Mouse (Mus musculus) kidney, adult 2 months (tissue): Measurements from ENCODE around the gene Samsn1. TPM values are rescaled to one million over a fixed set of nuclear protein-coding genes. Genes with fewer than 3 reads are reported as not detected.

ENCODE experiments used
- DNase-seq: peaks from one replicate; pipeline ENCODE4 v3.0.0; 2021
- H3K27ac ChIP-seq: fragments of 200-500 bp; 2 replicates; pipeline ENCODE4 v1.5.1; 2012; ENCODE audit warnings: low read depth, low read length, control low read depth, inconsistent platforms; ENCODE audit not compliant: insufficient read depth
- H3K27me3 ChIP-seq: fragments of 200-500 bp; replicated peaks from 2 replicates; pipeline ENCODE4 v1.6.1; 2012; ENCODE audit warnings: mild to moderate bottlenecking, moderate library complexity, low read length, inconsistent platforms; ENCODE audit not compliant: control insufficient read depth, insufficient read depth
- H3K36me3 ChIP-seq: fragments of 200-500 bp; 2 replicates; pipeline ENCODE4 v1.6.1; 2012; ENCODE audit warnings: mild to moderate bottlenecking, moderate library complexity, low read length, inconsistent platforms; ENCODE audit not compliant: control insufficient read depth, insufficient read depth
- H3K4me1 ChIP-seq: fragments of 200-500 bp; 2 replicates; pipeline ENCODE4 v1.6.1; 2011; ENCODE audit warnings: low read length; ENCODE audit not compliant: control insufficient read depth, insufficient read depth
- H3K4me3 ChIP-seq: fragments of 200-500 bp; 2 replicates; pipeline ENCODE4 v1.5.1; 2011; ENCODE audit warnings: mild to moderate bottlenecking, low read depth, low read length, control low read depth; ENCODE audit not compliant: insufficient read depth
- CTCF ChIP-seq: fragments of 200-500 bp; conservative IDR thresholded peaks from 2 replicates; pipeline ENCODE4 v1.5.1; 2011; ENCODE audit warnings: low read depth, mild to moderate bottlenecking, control low read depth, low read length, moderate library complexity, mixed read lengths; ENCODE audit not compliant: insufficient read depth, insufficient read length
- POLR2A ChIP-seq: fragments of 200-500 bp; IDR thresholded peaks from one replicate; pipeline ENCODE4 v1.6.1; 2011; ENCODE audit warnings: low read depth, low read length, control low read depth
- WGBS: fragments of 180-500 bp; shearing (Covaris S2); methylation state at CpG from one replicate; pipeline ENCODE4 v1.1.7; 2018; 5-methylcytosine and 5-hydroxymethylcytosine counted together
- polyA plus RNA-seq: library from polyadenylated mRNA; depleted of rRNA; stranded (reverse); fragments of >200 nt; gene quantifications from 2 replicates; pipeline ENCODE4 v1.2.3, GENCODE M21; 2012

The Samsn1 gene
- polyA plus RNA-seq, 1 experiment, result 1.1 TPM

- no peak for TF ChIP-seq POLR2A
- no peak for TF ChIP-seq CTCF
- H3K4me3 ChIP-seq, result no peak overlapping the region
- DNase-seq, result peak; percentile 23
- WGBS, result 20% methylated on average over 3 of the region's 3 CpGs
- H3K27me3 ChIP-seq, result no peaks in the 10 kb centered on the region; the same call in 1 of the 2 replicates
- no peaks in the 10 kb centered on the region for H3K4me1 ChIP-seq
- H3K36me3 ChIP-seq, result no peaks in the 10 kb centered on the region
- no peak overlapping the region for H3K27ac ChIP-seq
Measured at GRCm38 (mm10) chr16:75877170-75877569, 144.9 kb downstream of the Samsn1 start.

DNA sequence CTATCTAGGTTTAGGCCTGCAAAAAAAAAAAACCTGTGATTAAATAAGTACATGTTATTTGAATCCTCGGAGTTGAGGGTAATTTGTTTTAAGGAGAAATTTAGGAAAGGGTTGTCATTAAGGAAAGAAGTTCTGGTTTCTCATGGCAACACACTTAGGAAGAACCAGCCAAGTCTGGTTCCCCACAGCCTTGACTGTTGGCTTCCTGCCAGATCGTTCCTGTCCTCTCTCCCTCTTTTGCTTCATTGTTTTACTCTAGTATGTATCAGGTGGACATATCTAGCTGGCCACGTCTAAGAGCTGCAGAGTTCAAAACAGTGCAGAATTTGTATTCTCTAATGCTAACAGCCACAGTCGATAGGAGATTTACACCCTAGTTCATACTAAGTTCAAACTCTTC lies 146.2 kb downstream of the Samsn1 start:
- WGBS, result 60% methylated on average over 4 of the region's 4 CpGs
- no peaks in the 10 kb centered on the region; the same call in 1 of the 2 replicates for H3K27me3 ChIP-seq
- no peak for TF ChIP-seq CTCF
- no peak for TF ChIP-seq POLR2A
- H3K4me3 ChIP-seq, result no peak overlapping the region
- DNase-seq, result no peak
- no peak overlapping the region for H3K27ac ChIP-seq
- no peaks in the 10 kb centered on the region for H3K4me1 ChIP-seq
- H3K36me3 ChIP-seq, result no peaks in the 10 kb centered on the region

GRCm38 (mm10) chr16:75874508-75874907 lies 147.6 kb downstream of the Samsn1 start:
- TF ChIP-seq CTCF, result no peak
- TF ChIP-seq POLR2A, result no peak
- Histone ChIP-seq H3K36me3 (no peaks in the 10 kb centered on the region), H3K4me1 (no peaks in the 10 kb centered on the region), H3K27me3 (no peaks in the 10 kb centered on the region; the same call in 1 of the 2 replicates), H3K27ac (no peak overlapping the region), H3K4me3 (no peak overlapping the region)
- WGBS, result 90% methylated on average over 2 of the region's 2 CpGs
- DNase-seq, result no peak

GRCm38 (mm10) chr16:75872241-75872640 lies 149.8 kb downstream of the Samsn1 start:
- WGBS, result 82% methylated on average over 8 of the region's 8 CpGs
- H3K27me3 ChIP-seq, result no peaks in the 10 kb centered on the region; the same call in 1 of the 2 replicates
- no peaks in the 10 kb centered on the region for H3K36me3 ChIP-seq
- H3K4me1 ChIP-seq, result no peaks in the 10 kb centered on the region
- no peak for TF ChIP-seq CTCF
- TF ChIP-seq POLR2A, result no peak
- DNase-seq, result no peak
- no peak overlapping the region for H3K4me3 ChIP-seq
- H3K27ac ChIP-seq, result no peak overlapping the region

- DNase-seq, result no peak
- Histone ChIP-seq H3K36me3 (no peaks in the 10 kb centered on the region), H3K4me1 (no peaks in the 10 kb centered on the region), H3K4me3 (no peak overlapping the region), H3K27ac (no peak overlapping the region), H3K27me3 (no peaks in the 10 kb centered on the region)
- TF ChIP-seq POLR2A (no peak), CTCF (no peak)
- 91% methylated on average over 6 of the region's 6 CpGs for WGBS
Measured at GRCm38 (mm10) chr16:75867400-75867799, 154.7 kb downstream of the Samsn1 start.

DNA sequence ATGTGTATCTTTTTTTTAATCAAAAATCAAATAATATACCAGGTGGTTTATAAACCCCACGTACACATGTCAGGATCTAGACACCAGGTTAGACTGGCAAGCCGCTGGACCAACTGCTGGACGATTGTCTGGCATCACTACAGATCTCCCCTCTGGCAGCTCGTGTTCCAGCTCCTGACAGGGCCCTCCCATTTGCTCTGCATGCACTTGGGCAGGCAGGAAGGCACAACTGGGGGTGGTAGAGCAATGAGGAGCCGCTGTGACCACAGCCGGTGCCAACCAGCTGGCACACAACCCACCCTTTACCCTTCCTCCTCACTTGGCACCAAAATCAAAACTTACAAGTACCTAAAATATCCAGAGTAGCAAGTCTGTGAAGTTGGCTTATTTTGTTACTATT lies 156.6 kb downstream of the Samsn1 start:
- Histone ChIP-seq H3K36me3 (no peaks in the 10 kb centered on the region), H3K27me3 (no peaks in the 10 kb centered on the region; the same call in 1 of the 2 replicates), H3K27ac (no peak overlapping the region), H3K4me1 (no peaks in the 10 kb centered on the region), H3K4me3 (no peak overlapping the region)
- TF ChIP-seq CTCF, result no peak
- no peak for TF ChIP-seq POLR2A
- 72% methylated on average over 6 of the region's 6 CpGs for WGBS
- no peak for DNase-seq

DNA sequence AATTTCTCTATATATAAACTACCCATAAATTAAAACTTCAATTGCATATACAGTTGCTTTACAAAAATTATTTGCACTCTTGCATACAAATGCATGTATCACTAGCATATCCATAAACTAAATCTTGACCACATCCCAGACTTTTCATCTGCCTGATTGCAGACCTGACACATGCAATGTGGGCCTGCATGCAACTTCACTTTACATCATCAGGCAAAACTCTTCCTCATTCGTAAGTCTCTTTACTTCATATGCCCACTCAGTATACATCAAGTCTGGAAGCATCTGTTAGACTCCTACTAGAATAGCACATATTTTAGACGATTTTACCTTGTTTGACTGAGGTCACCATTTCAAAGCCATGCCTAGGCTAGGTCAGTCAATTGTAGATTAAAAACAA lies 157.4 kb downstream of the Samsn1 start:
- Histone ChIP-seq H3K4me3 (no peak overlapping the region), H3K36me3 (no peaks in the 10 kb centered on the region), H3K27ac (no peak overlapping the region), H3K4me1 (no peaks in the 10 kb centered on the region), H3K27me3 (no peaks in the 10 kb centered on the region; the same call in 1 of the 2 replicates)
- TF ChIP-seq POLR2A, result no peak
- no peak for TF ChIP-seq CTCF
- no peak for DNase-seq
- WGBS, result 76% methylated on average over 2 of the region's 2 CpGs

- H3K4me1 ChIP-seq, result no peaks in the 10 kb centered on the region
- TF ChIP-seq CTCF, result no peak
- no peak for TF ChIP-seq POLR2A
Measured at GRCm38 (mm10) chr16:75856343-75856742, 165.7 kb downstream of the Samsn1 start.

More at GRCm38 (mm10) chr16:75856343-75856742, 165.7 kb downstream of the Samsn1 start:
- 59% methylated on average over 2 of the region's 2 CpGs for WGBS
- Histone ChIP-seq H3K36me3 (no peaks in the 10 kb centered on the region), H3K4me3 (no peak overlapping the region), H3K27ac (no peak overlapping the region), H3K27me3 (no peaks in the 10 kb centered on the region)
- DNase-seq, result peak; percentile 6
